Comparison of ENCODE assay signal across 8 mouse cellular contexts in the genomic region with DNA sequence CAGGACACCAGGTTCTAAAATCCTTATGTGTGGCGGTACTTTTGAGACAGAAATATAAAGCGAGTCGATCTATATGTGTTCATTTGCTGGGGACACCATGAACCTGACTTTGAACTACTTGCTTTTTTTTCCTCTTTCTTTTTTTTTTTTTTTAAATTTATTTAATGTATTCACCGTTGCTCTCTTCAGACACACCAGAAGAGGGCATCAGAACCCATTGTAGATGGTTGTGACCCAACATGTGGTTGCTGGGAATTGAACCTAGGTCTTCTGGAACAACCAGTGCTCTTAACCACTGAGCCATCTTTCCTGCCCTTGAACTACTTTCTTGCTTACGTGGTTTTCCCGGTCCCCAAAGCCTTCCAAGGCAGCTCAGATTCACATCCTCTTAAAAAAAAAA. TPM values are rescaled to one million over a fixed set of nuclear protein-coding genes. Genes with fewer than 3 reads are reported as not detected.
DNase-seq lines count a peak whose midpoint lies in the region; ATAC-seq lines count a peak whose summit lies in the region.

No protein-coding gene starts in this region.

- no peaks in the 10 kb centered on the region for H3K27me3 ChIP-seq in heart, embryonic 10.5 days (ENCODE audit: insufficient read depth, poor library complexity, severe bottlenecking)
- no peaks in the 10 kb centered on the region for H3K27me3 ChIP-seq in forebrain, embryonic 13.5 days
- no peaks in the 10 kb centered on the region for H3K27me3 ChIP-seq in liver, embryonic 15.5 days

- H3K4me3 ChIP-seq in heart, embryonic 10.5 days: peak overlapping the region; percentile 85
- H3K4me3 ChIP-seq in forebrain, embryonic 13.5 days: peak overlapping the region; percentile 99
- H3K4me3 ChIP-seq in liver, embryonic 15.5 days (replicated peaks): peak overlapping the region; percentile 96

- no peak for DNase-seq in heart, embryonic 10.5 days (ENCODE audit: low spot score)
- no peak for DNase-seq in heart, adult 18-20 months
- DNase-seq in CD4-positive helper T cell, adult 2 months (ENCODE audit: low read depth, low spot score): peak; percentile 16
- no peak for DNase-seq in adrenal gland, postnatal 10 days
- no peak for DNase-seq in embryo, embryonic 9.5 days (ENCODE audit: extremely low spot score)
- no peak for DNase-seq in layer of hippocampus, adult 11-12 months (ENCODE audit: low spot score)

- no peak for ATAC-seq in forebrain, embryonic 13.5 days
- no peak for ATAC-seq in liver, embryonic 15.5 days (ENCODE audit: insufficient read depth)

- 41% methylated on average over 6 of the region's 6 CpGs for WGBS in heart, embryonic 10.5 days
- 49% methylated on average over 6 of the region's 6 CpGs for WGBS in forebrain, embryonic 13.5 days
- WGBS in liver, embryonic 15.5 days (ENCODE audit: insufficient replicate concordance): 45% methylated on average over 6 of the region's 6 CpGs

- H3K4me1 ChIP-seq in heart, embryonic 10.5 days: peaks cover 18% of the 10 kb centered on the region
- peaks cover 28% of the 10 kb centered on the region for H3K4me1 ChIP-seq in forebrain, embryonic 13.5 days
- peaks cover 41% of the 10 kb centered on the region for H3K4me1 ChIP-seq in liver, embryonic 15.5 days (replicated peaks)

- H3K9me3 ChIP-seq in heart, embryonic 10.5 days: no peaks in the 10 kb centered on the region
- no peaks in the 10 kb centered on the region for H3K9me3 ChIP-seq in forebrain, embryonic 13.5 days (replicated peaks)
- H3K9me3 ChIP-seq in liver, embryonic 15.5 days (replicated peaks): no peaks in the 10 kb centered on the region

- peak overlapping the region; percentile 97 for H3K9ac ChIP-seq in forebrain, embryonic 13.5 days
- peak overlapping the region; percentile 92 for H3K9ac ChIP-seq in liver, embryonic 15.5 days

- H3K36me3 ChIP-seq in heart, embryonic 10.5 days: peaks cover 13% of the 10 kb centered on the region; the same call in 1 of the 2 replicates
- no peaks in the 10 kb centered on the region; the same call in 1 of the 2 replicates for H3K36me3 ChIP-seq in forebrain, embryonic 13.5 days (ENCODE audit: poor library complexity, severe bottlenecking)
- peaks cover 9% of the 10 kb centered on the region; the same call in 1 of the 2 replicates for H3K36me3 ChIP-seq in liver, embryonic 15.5 days (replicated peaks)

- peak overlapping the region; percentile 86 for H3K27ac ChIP-seq in heart, embryonic 10.5 days
- peak overlapping the region; percentile 85 for H3K27ac ChIP-seq in forebrain, embryonic 13.5 days
- peak overlapping the region; percentile 92 for H3K27ac ChIP-seq in liver, embryonic 15.5 days (replicated peaks)

- peak overlapping the region; percentile 90 for H3K4me2 ChIP-seq in forebrain, embryonic 13.5 days
- peak overlapping the region; percentile 87 for H3K4me2 ChIP-seq in liver, embryonic 15.5 days

RNA-seq across cellular contexts. Expression of a gene that starts 0.5 kb away (rescaled TPM):
- polyA plus RNA-seq in heart, embryonic 10.5 days (2016; fragmentation: Nextera tagmentation; extraction: Ambion mirVana): 36.3 and 42.6 TPM in 2 replicates
- total RNA-seq in heart, adult 18-20 months (2021): 10 to 100 TPM; 55.9 to 64.8 TPM
- polyA plus RNA-seq in forebrain, embryonic 13.5 days (2015; fragmentation: Nextera tagmentation; extraction: Ambion mirVana): 60.8 and 73.6 TPM in 2 replicates
- polyA plus RNA-seq in liver, embryonic 15.5 days (2015; fragmentation: Nextera tagmentation; extraction: Ambion mirVana): 8.3 and 10.0 TPM in 2 replicates
- 100 to 1,000 TPM in 1 of 2 experiments, 10 to 100 TPM in 1; 63.8 to 110 TPM for total RNA-seq in adrenal gland, postnatal 10 days (2021)

RNA-seq across cellular contexts. Expression of a gene that starts 23.2 kb away (rescaled TPM):
- 212 and 255 TPM in 2 replicates for polyA plus RNA-seq in heart, embryonic 10.5 days (2016; fragmentation: Nextera tagmentation; extraction: Ambion mirVana)
- 10 to 100 TPM in 1 of 2 experiments, 1 to 10 TPM in 1; 8.9 to 11.2 TPM for total RNA-seq in heart, adult 18-20 months (2021)
- 186 and 217 TPM in 2 replicates for polyA plus RNA-seq in forebrain, embryonic 13.5 days (2015; fragmentation: Nextera tagmentation; extraction: Ambion mirVana)
- 60.0 and 62.4 TPM in 2 replicates for polyA plus RNA-seq in liver, embryonic 15.5 days (2015; fragmentation: Nextera tagmentation; extraction: Ambion mirVana)
- total RNA-seq in adrenal gland, postnatal 10 days (2021): 10 to 100 TPM; 38.4 to 44.4 TPM

RNA-seq across cellular contexts. Expression of a gene that starts 41.0 kb away (rescaled TPM):
- polyA plus RNA-seq in heart, embryonic 10.5 days (2016; fragmentation: Nextera tagmentation; extraction: Ambion mirVana): 30.5 and 41.4 TPM in 2 replicates
- total RNA-seq in heart, adult 18-20 months (2021): 10 to 100 TPM; 33.8 to 36.0 TPM
- polyA plus RNA-seq in forebrain, embryonic 13.5 days (2015; fragmentation: Nextera tagmentation; extraction: Ambion mirVana): 72.1 and 80.8 TPM in 2 replicates
- polyA plus RNA-seq in liver, embryonic 15.5 days (2015; fragmentation: Nextera tagmentation; extraction: Ambion mirVana): 53.4 and 60.1 TPM in 2 replicates
- 10 to 100 TPM; 43.6 to 51.3 TPM for total RNA-seq in adrenal gland, postnatal 10 days (2021)

RNA-seq across cellular contexts. Expression of a gene that starts 42.4 kb away (rescaled TPM):
- polyA plus RNA-seq in heart, embryonic 10.5 days (2016; fragmentation: Nextera tagmentation; extraction: Ambion mirVana): 109 and 117 TPM in 2 replicates
- total RNA-seq in heart, adult 18-20 months (2021): 100 to 1,000 TPM in 1 of 2 experiments, 10 to 100 TPM in 1; 99.9 to 125 TPM
- 81.4 and 85.4 TPM in 2 replicates for polyA plus RNA-seq in forebrain, embryonic 13.5 days (2015; fragmentation: Nextera tagmentation; extraction: Ambion mirVana)
- 52.3 and 52.8 TPM in 2 replicates for polyA plus RNA-seq in liver, embryonic 15.5 days (2015; fragmentation: Nextera tagmentation; extraction: Ambion mirVana)
- 100 to 1,000 TPM; 123 to 140 TPM for total RNA-seq in adrenal gland, postnatal 10 days (2021)

RNA-seq across cellular contexts. Expression of a gene that starts 42.4 kb away (rescaled TPM):
- polyA plus RNA-seq in heart, embryonic 10.5 days (2016; fragmentation: Nextera tagmentation; extraction: Ambion mirVana): 25.6 and 28.0 TPM in 2 replicates
- 10 to 100 TPM; 18.4 to 22.3 TPM for total RNA-seq in heart, adult 18-20 months (2021)
- polyA plus RNA-seq in forebrain, embryonic 13.5 days (2015; fragmentation: Nextera tagmentation; extraction: Ambion mirVana): 31.3 and 36.5 TPM in 2 replicates
- 11.5 and 13.0 TPM in 2 replicates for polyA plus RNA-seq in liver, embryonic 15.5 days (2015; fragmentation: Nextera tagmentation; extraction: Ambion mirVana)
- total RNA-seq in adrenal gland, postnatal 10 days (2021): 10 to 100 TPM; 30.2 to 45.4 TPM
